Mouse (Mus musculus) heart, adult 2 months (tissue): ENCODE data around the gene Slc6a21.

Source experiments
- CTCF ChIP-seq: fragments of 200-600 bp; IDR thresholded peaks from 2 replicates; pipeline ENCODE4 v1.8.1; 2022; ENCODE audit warnings: antibody characterized with exemption, mild to moderate bottlenecking, moderate library complexity
- EP300 ChIP-seq: fragments of 200-500 bp; IDR thresholded peaks from 2 replicates; pipeline ENCODE4 v1.6.1; 2011; ENCODE audit warnings: low read depth, low read length, control low read depth; ENCODE audit not compliant: insufficient read depth

GRCm38 (mm10) chr7:45234333-45234841 is 42.9 kb upstream of the Slc6a21 start:
- TF ChIP-seq CTCF (no peak), EP300 (no peak)
